Mouse (Mus musculus): ENCODE measurements around the gene Ccdc181. TPM values are rescaled to one million over a fixed set of nuclear protein-coding genes. Genes with fewer than 3 reads are reported as not detected.
A peak's percentile ranks its signal among the peaks of the same experiment; 100 is the strongest.

The Ccdc181 gene
- polyA plus RNA-seq, 1 experiment from 2014 or later = 11.3 TPM

GRCm38 (mm10) chr1:164248465-164249331 is 26.7 kb upstream of the Ccdc181 start, which contains the start of gene Slc19a2:
Gene Slc19a2 (plus strand): TSS chr1:164249046.
- Histone ChIP-seq H3K27ac (ENCODE audit: low read depth, low read length) (peak within 1 kb of the TSS; percentile 52), H3K9ac (ENCODE audit: low read depth, low read length) (peak within 1 kb of the TSS; percentile 69), H3K27me3 (ENCODE audit: control insufficient read depth, insufficient read depth, low read length) (no peaks in the 10 kb centered on the region), H3K4me1 (ENCODE audit: control insufficient read depth, insufficient read depth, low read length) (peaks cover 7% of the 10 kb centered on the region), H3K4me2 (replicated peaks; ENCODE audit: low read depth, low read length) (peak within 1 kb of the TSS; percentile 76), H3K36me3 (ENCODE audit: control insufficient read depth, insufficient read depth, low read length) (no peaks in the 10 kb centered on the region), H3K4me3 (ENCODE audit: low read length) (peak within 1 kb of the TSS; percentile 57), H3K9me3 (ENCODE audit: control insufficient read depth, low read length) (no peaks in the 10 kb centered on the region)
- peak; percentile 97 for ATAC-seq (ENCODE audit: low FRiP score, low TSS enrichment)
- WGBS = under 1% methylated on average over 54 of the region's 79 CpGs

- H3K4me3 ChIP-seq (ENCODE audit: low read length) = peak overlapping the region; percentile 57
- H3K9me3 ChIP-seq (ENCODE audit: control insufficient read depth, low read length) = no peaks in the 10 kb centered on the region
- peaks cover 7% of the 10 kb centered on the region for H3K4me1 ChIP-seq (ENCODE audit: control insufficient read depth, insufficient read depth, low read length)
- H3K27me3 ChIP-seq (ENCODE audit: control insufficient read depth, insufficient read depth, low read length) = no peaks in the 10 kb centered on the region
- H3K4me2 ChIP-seq (replicated peaks; ENCODE audit: low read depth, low read length) = peak overlapping the region; percentile 76
- 1% methylated on average over 33 of the region's 33 CpGs for WGBS
- H3K36me3 ChIP-seq (ENCODE audit: control insufficient read depth, insufficient read depth, low read length) = no peaks in the 10 kb centered on the region
- H3K27ac ChIP-seq (ENCODE audit: low read depth, low read length) = no peak overlapping the region; the same call in 1 of the 2 replicates
- H3K9ac ChIP-seq (ENCODE audit: low read depth, low read length) = peak overlapping the region; percentile 69
- ATAC-seq (ENCODE audit: low FRiP score, low TSS enrichment) = no peak
These were observed 26.1 kb upstream of the Ccdc181 start for GRCm38 (mm10) chr1:164249332-164249711.

GRCm38 (mm10) chr1:164250391-164251150 is 24.8 kb upstream of the Ccdc181 start:
- Histone ChIP-seq H3K4me1 (ENCODE audit: control insufficient read depth, insufficient read depth, low read length) (peaks cover 7% of the 10 kb centered on the region), H3K36me3 (ENCODE audit: control insufficient read depth, insufficient read depth, low read length) (no peaks in the 10 kb centered on the region), H3K9me3 (ENCODE audit: control insufficient read depth, low read length) (no peaks in the 10 kb centered on the region), H3K4me3 (ENCODE audit: low read length) (peak overlapping the region; percentile 57; the same call in 1 of the 2 replicates), H3K4me2 (replicated peaks; ENCODE audit: low read depth, low read length) (peak overlapping the region; percentile 76), H3K9ac (ENCODE audit: low read depth, low read length) (no peak overlapping the region), H3K27ac (ENCODE audit: low read depth, low read length) (no peak overlapping the region), H3K27me3 (ENCODE audit: control insufficient read depth, insufficient read depth, low read length) (no peaks in the 10 kb centered on the region)
- WGBS = 53% methylated on average over 8 of the region's 8 CpGs
- ATAC-seq (ENCODE audit: low FRiP score, low TSS enrichment) = no peak

- ATAC-seq (ENCODE audit: low FRiP score, low TSS enrichment) = no peak
- H3K36me3 ChIP-seq (ENCODE audit: control insufficient read depth, insufficient read depth, low read length) = no peaks in the 10 kb centered on the region
- 96% methylated on average over 1 of the region's 1 CpGs for WGBS
- H3K27ac ChIP-seq (ENCODE audit: low read depth, low read length) = no peak overlapping the region
- no peak overlapping the region for H3K4me3 ChIP-seq (ENCODE audit: low read length)
- peaks cover 7% of the 10 kb centered on the region for H3K4me1 ChIP-seq (ENCODE audit: control insufficient read depth, insufficient read depth, low read length)
- no peak overlapping the region for H3K4me2 ChIP-seq (replicated peaks; ENCODE audit: low read depth, low read length)
- H3K27me3 ChIP-seq (ENCODE audit: control insufficient read depth, insufficient read depth, low read length) = no peaks in the 10 kb centered on the region
- no peak overlapping the region for H3K9ac ChIP-seq (ENCODE audit: low read depth, low read length)
- no peaks in the 10 kb centered on the region for H3K9me3 ChIP-seq (ENCODE audit: control insufficient read depth, low read length)
These were observed 23.9 kb upstream of the Ccdc181 start for GRCm38 (mm10) chr1:164251438-164251837.

- ATAC-seq (ENCODE audit: low FRiP score, low TSS enrichment) = no peak
- WGBS = 59% methylated on average over 5 of the region's 5 CpGs
- no peaks in the 10 kb centered on the region for H3K9me3 ChIP-seq (ENCODE audit: control insufficient read depth, low read length)
- H3K4me2 ChIP-seq (replicated peaks; ENCODE audit: low read depth, low read length) = no peak overlapping the region
- H3K4me1 ChIP-seq (ENCODE audit: control insufficient read depth, insufficient read depth, low read length) = peaks cover 7% of the 10 kb centered on the region
- peaks cover 4% of the 10 kb centered on the region for H3K36me3 ChIP-seq (ENCODE audit: control insufficient read depth, insufficient read depth, low read length)
- no peak overlapping the region for H3K4me3 ChIP-seq (ENCODE audit: low read length)
- H3K27ac ChIP-seq (ENCODE audit: low read depth, low read length) = no peak overlapping the region
- no peak overlapping the region for H3K9ac ChIP-seq (ENCODE audit: low read depth, low read length)
- H3K27me3 ChIP-seq (ENCODE audit: control insufficient read depth, insufficient read depth, low read length) = no peaks in the 10 kb centered on the region
These were observed 22.8 kb upstream of the Ccdc181 start for GRCm38 (mm10) chr1:164252551-164252950.

GRCm38 (mm10) chr1:164254836-164255235 is 20.5 kb upstream of the Ccdc181 start:
- Histone ChIP-seq H3K27ac (ENCODE audit: low read depth, low read length) (no peak overlapping the region), H3K27me3 (ENCODE audit: control insufficient read depth, insufficient read depth, low read length) (no peaks in the 10 kb centered on the region)

GRCm38 (mm10) chr1:164260171-164261028 is 15.0 kb upstream of the Ccdc181 start:
- no peak for ATAC-seq (ENCODE audit: low FRiP score, low TSS enrichment)
- no peaks in the 10 kb centered on the region for H3K4me1 ChIP-seq (ENCODE audit: control insufficient read depth, insufficient read depth, low read length)
- WGBS = 76% methylated on average over 16 of the region's 16 CpGs

More at GRCm38 (mm10) chr1:164254836-164255235, 20.5 kb upstream of the Ccdc181 start:
- Histone ChIP-seq H3K9me3 (ENCODE audit: control insufficient read depth, low read length) (no peaks in the 10 kb centered on the region), H3K4me3 (ENCODE audit: low read length) (no peak overlapping the region), H3K9ac (ENCODE audit: low read depth, low read length) (no peak overlapping the region), H3K4me1 (ENCODE audit: control insufficient read depth, insufficient read depth, low read length) (peaks cover 4% of the 10 kb centered on the region), H3K4me2 (replicated peaks; ENCODE audit: low read depth, low read length) (no peak overlapping the region), H3K36me3 (ENCODE audit: control insufficient read depth, insufficient read depth, low read length) (peaks cover 4% of the 10 kb centered on the region)
- WGBS = 81% methylated on average over 3 of the region's 3 CpGs
- ATAC-seq (ENCODE audit: low FRiP score, low TSS enrichment) = no peak

GRCm38 (mm10) chr1:164261553-164261952 is 13.8 kb upstream of the Ccdc181 start:
- Histone ChIP-seq H3K4me1 (ENCODE audit: control insufficient read depth, insufficient read depth, low read length) (no peaks in the 10 kb centered on the region), H3K36me3 (ENCODE audit: control insufficient read depth, insufficient read depth, low read length) (peaks cover 9% of the 10 kb centered on the region), H3K4me3 (ENCODE audit: low read length) (no peak overlapping the region), H3K4me2 (replicated peaks; ENCODE audit: low read depth, low read length) (no peak overlapping the region), H3K27me3 (ENCODE audit: control insufficient read depth, insufficient read depth, low read length) (no peaks in the 10 kb centered on the region), H3K27ac (ENCODE audit: low read depth, low read length) (no peak overlapping the region), H3K9ac (ENCODE audit: low read depth, low read length) (no peak overlapping the region), H3K9me3 (ENCODE audit: control insufficient read depth, low read length) (no peaks in the 10 kb centered on the region)
- 92% methylated on average over 7 of the region's 7 CpGs for WGBS
- no peak for ATAC-seq (ENCODE audit: low FRiP score, low TSS enrichment)

More at GRCm38 (mm10) chr1:164260171-164261028, 15.0 kb upstream of the Ccdc181 start:
- Histone ChIP-seq H3K9me3 (ENCODE audit: control insufficient read depth, low read length) (no peaks in the 10 kb centered on the region), H3K27ac (ENCODE audit: low read depth, low read length) (no peak overlapping the region), H3K4me3 (ENCODE audit: low read length) (no peak overlapping the region), H3K4me2 (replicated peaks; ENCODE audit: low read depth, low read length) (no peak overlapping the region), H3K9ac (ENCODE audit: low read depth, low read length) (no peak overlapping the region), H3K27me3 (ENCODE audit: control insufficient read depth, insufficient read depth, low read length) (no peaks in the 10 kb centered on the region), H3K36me3 (ENCODE audit: control insufficient read depth, insufficient read depth, low read length) (peaks cover 9% of the 10 kb centered on the region)
